Mouse (Mus musculus): Measurements from ENCODE around the gene Ppard.

GRCm38 (mm10) chr17:28299669-28300320 is 67.3 kb downstream of the Ppard start:
- no peak for TF ChIP-seq CTCF (IDR thresholded peaks at IDR 0.05; ENCODE audit: low read depth)
- TF ChIP-seq EP300 (IDR thresholded peaks at IDR 0.05; ENCODE audit: low read depth), result no peak
